Mouse (Mus musculus) G1E (cell line): ENCODE data around the gene Fbn1.

Source experiments
- CTCF ChIP-seq: IDR thresholded peaks from 2 replicates; pipeline ENCODE4 v1.5.1; 2012; ENCODE audit warnings: low read depth, low read length, inconsistent platforms, mixed read lengths
- GATA1 ChIP-seq: IDR thresholded peaks from 2 replicates; pipeline ENCODE4 v1.6.1; 2012; ENCODE audit warnings: borderline replicate concordance, low read length, inconsistent platforms, mixed read lengths
- GATA2 ChIP-seq: IDR thresholded peaks from 2 replicates; pipeline ENCODE4 v1.6.1; 2012; ENCODE audit warnings: low read depth, low read length, inconsistent platforms, borderline replicate concordance
- POLR2AphosphoS5 ChIP-seq: IDR thresholded peaks from 2 replicates; pipeline ENCODE4 v1.6.1; 2012; ENCODE audit warnings: low read depth, low read length, inconsistent platforms; ENCODE audit not compliant: insufficient replicate concordance
- TAL1 ChIP-seq: conservative IDR thresholded peaks from 2 replicates; pipeline ENCODE4 v1.6.1; 2012; ENCODE audit warnings: low read depth, low read length, inconsistent platforms, mixed read lengths

DNA sequence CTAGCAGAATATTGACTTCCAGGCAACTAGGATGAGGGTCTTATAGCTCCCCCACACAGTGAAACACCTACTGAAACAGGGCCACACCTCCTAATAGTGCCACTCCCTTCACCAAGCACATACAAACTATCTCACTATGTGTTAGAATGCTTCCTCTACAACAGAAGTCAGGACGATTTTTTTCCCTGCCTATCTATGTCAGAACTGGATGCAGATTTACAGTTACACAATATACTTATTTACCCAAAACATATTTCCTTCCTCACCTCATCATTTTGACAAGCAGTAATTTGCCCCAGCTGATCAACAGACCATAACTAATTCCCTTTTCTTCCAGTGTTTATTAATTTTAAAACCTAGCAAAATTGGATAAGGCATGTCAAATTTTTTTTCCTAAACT, 35.9 kb upstream of the Fbn1 start:
- TF ChIP-seq CTCF (no peak), POLR2AphosphoS5 (no peak), GATA1 (no peak), GATA2 (no peak), TAL1 (no peak)
